ENCODE assay signal across 8 mouse cellular contexts in genomic region chr1:106795634-106796541, GRCm38 (mm10). TPM values are rescaled to one million over a fixed set of nuclear protein-coding genes. Genes with fewer than 3 reads are reported as not detected.
DNase-seq lines count a peak whose midpoint lies in the region; ATAC-seq lines count a peak whose summit lies in the region.

No protein-coding gene starts in this region.

- H3K27me3 ChIP-seq in heart, embryonic 10.5 days (ENCODE audit: insufficient read depth, poor library complexity, severe bottlenecking) = no peaks in the 10 kb centered on the region
- no peaks in the 10 kb centered on the region for H3K27me3 ChIP-seq in hindbrain, embryonic 13.5 days
- H3K27me3 ChIP-seq in liver, embryonic 12.5 days (replicated peaks) = no peaks in the 10 kb centered on the region; the same call in 1 of the 2 replicates
- H3K27me3 ChIP-seq in neural tube, embryonic 12.5 days (replicated peaks) = no peaks in the 10 kb centered on the region

- ATAC-seq in erythroid progenitor cell, adult 5-6 weeks (replicated peaks; ENCODE audit: low FRiP score, poor library complexity, severe bottlenecking) = peak; percentile 78
- peak; percentile 93 for ATAC-seq in hindbrain, embryonic 13.5 days (ENCODE audit: low FRiP score)
- ATAC-seq in liver, embryonic 12.5 days = peak; percentile 92
- ATAC-seq in neural tube, embryonic 12.5 days (ENCODE audit: low FRiP score, low read depth) = peak; percentile 92

- H3K36me3 ChIP-seq in heart, embryonic 10.5 days = 0 out of 2 replicates have a peak, but pooled peaks cover 2% of the 10 kb centered on the region
- H3K36me3 ChIP-seq in hindbrain, embryonic 13.5 days = no peaks in the 10 kb centered on the region
- H3K36me3 ChIP-seq in liver, embryonic 12.5 days = peaks cover 6% of the 10 kb centered on the region; the same call in 1 of the 2 replicates
- H3K36me3 ChIP-seq in neural tube, embryonic 12.5 days = no peaks in the 10 kb centered on the region

- no peak for DNase-seq in heart, embryonic 10.5 days (ENCODE audit: low spot score)
- no peak for DNase-seq in heart, postnatal 36 days
- DNase-seq in NIH3T3 (ENCODE audit: low read depth) = peak; percentile 71
- DNase-seq in thymus, postnatal 10 days (ENCODE audit: low spot score in 2 of 2) = no peak

- no peaks in the 10 kb centered on the region for H3K9me3 ChIP-seq in heart, embryonic 10.5 days
- no peaks in the 10 kb centered on the region for H3K9me3 ChIP-seq in hindbrain, embryonic 13.5 days
- H3K9me3 ChIP-seq in liver, embryonic 12.5 days (replicated peaks) = no peaks in the 10 kb centered on the region
- no peaks in the 10 kb centered on the region for H3K9me3 ChIP-seq in neural tube, embryonic 12.5 days

- 0 out of 2 replicates have a peak, but pooled peaks cover 8% of the 10 kb centered on the region for H3K4me1 ChIP-seq in heart, embryonic 10.5 days
- H3K4me1 ChIP-seq in hindbrain, embryonic 13.5 days (replicated peaks) = peaks cover 29% of the 10 kb centered on the region
- peaks cover 26% of the 10 kb centered on the region for H3K4me1 ChIP-seq in liver, embryonic 12.5 days
- peaks cover 7% of the 10 kb centered on the region; the same call in 1 of the 2 replicates for H3K4me1 ChIP-seq in neural tube, embryonic 12.5 days

- H3K9ac ChIP-seq in hindbrain, embryonic 13.5 days = peak overlapping the region; percentile 96
- peak overlapping the region; percentile 94 for H3K9ac ChIP-seq in liver, embryonic 12.5 days
- peak overlapping the region; percentile 97 for H3K9ac ChIP-seq in neural tube, embryonic 12.5 days

- peak overlapping the region; percentile 97 for H3K27ac ChIP-seq in heart, embryonic 10.5 days
- peak overlapping the region; percentile 93 for H3K27ac ChIP-seq in hindbrain, embryonic 13.5 days
- H3K27ac ChIP-seq in liver, embryonic 12.5 days = peak overlapping the region; percentile 90
- peak overlapping the region; percentile 82 for H3K27ac ChIP-seq in neural tube, embryonic 12.5 days

- peak overlapping the region; percentile 97 for H3K4me3 ChIP-seq in heart, embryonic 10.5 days
- H3K4me3 ChIP-seq in hindbrain, embryonic 13.5 days = peak overlapping the region; percentile 95
- H3K4me3 ChIP-seq in liver, embryonic 12.5 days = peak overlapping the region; percentile 91
- peak overlapping the region; percentile 97 for H3K4me3 ChIP-seq in neural tube, embryonic 12.5 days

- WGBS in heart, embryonic 10.5 days = 3% methylated on average over 51 of the region's 51 CpGs
- 4% methylated on average over 49 of the region's 51 CpGs for WGBS in hindbrain, embryonic 13.5 days
- 1% methylated on average over 43 of the region's 51 CpGs for WGBS in liver, embryonic 12.5 days (ENCODE audit: insufficient replicate concordance)
- WGBS in neural tube, embryonic 12.5 days = 3% methylated on average over 51 of the region's 51 CpGs

- intact Hi-C loops in heart, postnatal 36 days (cut with DNase I) = loop anchor here (2.0 kb wide), 1 partner anchor 37 kb away; the partner anchor contains the start of gene Kdsr

- peak overlapping the region; percentile 82 for H3K4me2 ChIP-seq in hindbrain, embryonic 13.5 days
- H3K4me2 ChIP-seq in liver, embryonic 12.5 days = peak overlapping the region; percentile 79
- H3K4me2 ChIP-seq in neural tube, embryonic 12.5 days (replicated peaks) = peak overlapping the region; percentile 70

RNA-seq across cellular contexts. Expression of gene Vps4b, which starts 0.6 kb away (rescaled TPM):
- polyA plus RNA-seq in heart, embryonic 10.5 days (2016; fragmentation: Nextera tagmentation; extraction: Ambion mirVana) = 56.5 and 60.7 TPM in 2 replicates
- 10 to 100 TPM; 31.3 to 33.8 TPM for total RNA-seq in heart, postnatal 36 days (2021)
- 32.7 and 37.5 TPM in 2 replicates for total RNA-seq in erythroid progenitor cell, adult 5-6 weeks (2015; ENCODE audit: low replicate concordance)
- 32.0 and 34.4 TPM in 2 replicates for total RNA-seq in erythroid progenitor cell, adult 5-6 weeks (2017; ENCODE audit: low replicate concordance)
- polyA plus RNA-seq in hindbrain, embryonic 13.5 days (2015; fragmentation: Nextera tagmentation; extraction: Ambion mirVana) = 39.2 and 40.6 TPM in 2 replicates
- polyA plus RNA-seq in liver, embryonic 12.5 days (2016; fragmentation: Nextera tagmentation; extraction: Ambion mirVana) = 34.5 and 35.9 TPM in 2 replicates
- polyA plus RNA-seq in neural tube, embryonic 12.5 days (2016; fragmentation: Nextera tagmentation; extraction: Ambion mirVana) = 76.7 and 77.4 TPM in 2 replicates

RNA-seq across cellular contexts. Expression of gene Kdsr, which starts 36.4 kb away (rescaled TPM):
- 7.5 and 7.7 TPM in 2 replicates for polyA plus RNA-seq in heart, embryonic 10.5 days (2016; fragmentation: Nextera tagmentation; extraction: Ambion mirVana)
- total RNA-seq in heart, postnatal 36 days (2021) = 1 to 10 TPM; 8.4 to 8.6 TPM
- 1.4 and 4.2 TPM in 2 replicates for total RNA-seq in erythroid progenitor cell, adult 5-6 weeks (2015; ENCODE audit: low replicate concordance)
- total RNA-seq in erythroid progenitor cell, adult 5-6 weeks (2017; ENCODE audit: low replicate concordance) = 5.6 and 12.9 TPM in 2 replicates
- 14.5 and 14.9 TPM in 2 replicates for polyA plus RNA-seq in hindbrain, embryonic 13.5 days (2015; fragmentation: Nextera tagmentation; extraction: Ambion mirVana)
- 3.8 and 4.3 TPM in 2 replicates for polyA plus RNA-seq in liver, embryonic 12.5 days (2016; fragmentation: Nextera tagmentation; extraction: Ambion mirVana)
- 8.3 and 8.7 TPM in 2 replicates for polyA plus RNA-seq in neural tube, embryonic 12.5 days (2016; fragmentation: Nextera tagmentation; extraction: Ambion mirVana)
